Mouse (Mus musculus) ES-Bruce4 (cell line): Measurements from ENCODE around the gene Bptf.
"Not testable (repeated sequence)": the region's sequence is repeated elsewhere in the genome, so short reads cannot be mapped to it uniquely, and the experiment has no call there.

Experiments
- CTCF ChIP-seq: IDR thresholded peaks from one replicate; pipeline ENCODE4 v1.8.1; 2011; ENCODE audit warnings: low read depth, low read length
- POLR2A ChIP-seq: IDR thresholded peaks from one replicate; pipeline ENCODE4 v1.8.1; 2011; ENCODE audit warnings: low read length; ENCODE audit not compliant: insufficient read depth

- TF ChIP-seq CTCF, POLR2A: not testable (repeated sequence)
Measured at GRCm38 (mm10) chr11:107143956-107144355, 12.0 kb upstream of the Bptf start.
